Mouse (Mus musculus): ENCODE measurements around the gene Treml2. TPM values are rescaled to one million over a fixed set of nuclear protein-coding genes. Genes with fewer than 3 reads are reported as not detected.

Treml2 gene
- 0.48 and 0.56 TPM in 2 replicates for polyA plus RNA-seq (2012; ENCODE audit: insufficient read depth, insufficient read length, missing spikeins)

- Histone ChIP-seq H3K4me1 (ENCODE audit: control insufficient read depth, insufficient read depth, low read length) (peaks cover 18% of the 10 kb centered on the region), H3K27ac (ENCODE audit: insufficient read depth, low read depth, low read length) (no peak within 1 kb of the TSS), H3K4me3 (ENCODE audit: insufficient read depth, low read length) (no peak within 1 kb of the TSS)
- TF ChIP-seq POLR2A (IDR thresholded peaks at IDR 0.05; ENCODE audit: borderline replicate concordance, low read depth, low read length) (no peak), CTCF (IDR thresholded peaks at IDR 0.05; ENCODE audit: low read depth, low read length) (no peak)
These were observed at the start of gene Treml2 for GRCm38 (mm10) chr17:48299203-48299602. Treml2 (plus strand) TSS chr17:48299498.

GRCm38 (mm10) chr17:48249501-48249900, 49.8 kb upstream of the Treml2 start:
- Histone ChIP-seq H3K27ac (ENCODE audit: insufficient read depth, low read depth, low read length) (no peak overlapping the region), H3K4me3 (ENCODE audit: insufficient read depth, low read length) (no peak overlapping the region), H3K4me1 (ENCODE audit: control insufficient read depth, insufficient read depth, low read length) (peaks cover 20% of the 10 kb centered on the region)
- TF ChIP-seq CTCF (IDR thresholded peaks at IDR 0.05; ENCODE audit: low read depth, low read length) (no peak), POLR2A (IDR thresholded peaks at IDR 0.05; ENCODE audit: borderline replicate concordance, low read depth, low read length) (no peak)

- H3K4me1 ChIP-seq (ENCODE audit: control insufficient read depth, insufficient read depth, low read length) = peaks cover 19% of the 10 kb centered on the region
- TF ChIP-seq POLR2A (IDR thresholded peaks at IDR 0.05; ENCODE audit: borderline replicate concordance, low read depth, low read length) = no peak
- TF ChIP-seq CTCF (IDR thresholded peaks at IDR 0.05; ENCODE audit: low read depth, low read length) = no peak
- H3K4me3 ChIP-seq (ENCODE audit: insufficient read depth, low read length) = no peak overlapping the region
- no peak overlapping the region for H3K27ac ChIP-seq (ENCODE audit: insufficient read depth, low read depth, low read length)
These were observed 48.7 kb upstream of the Treml2 start for GRCm38 (mm10) chr17:48250631-48251030.

- no peak for TF ChIP-seq POLR2A (IDR thresholded peaks at IDR 0.05; ENCODE audit: borderline replicate concordance, low read depth, low read length)
- no peak for TF ChIP-seq CTCF (IDR thresholded peaks at IDR 0.05; ENCODE audit: low read depth, low read length)
- peaks cover 4% of the 10 kb centered on the region for H3K4me1 ChIP-seq (ENCODE audit: control insufficient read depth, insufficient read depth, low read length)
- H3K27ac ChIP-seq (ENCODE audit: insufficient read depth, low read depth, low read length) = no peak overlapping the region
These were observed 42.7 kb upstream of the Treml2 start for GRCm38 (mm10) chr17:48256575-48256974.

GRCm38 (mm10) chr17:48261868-48262267, 37.4 kb upstream of the Treml2 start:
- Histone ChIP-seq H3K4me3 (ENCODE audit: insufficient read depth, low read length) (no peak overlapping the region), H3K4me1 (ENCODE audit: control insufficient read depth, insufficient read depth, low read length) (peaks cover 32% of the 10 kb centered on the region), H3K27ac (ENCODE audit: insufficient read depth, low read depth, low read length) (peak overlapping the region; percentile 14; the same call in 1 of the 2 replicates)
- TF ChIP-seq CTCF (IDR thresholded peaks at IDR 0.05; ENCODE audit: low read depth, low read length) (no peak), POLR2A (IDR thresholded peaks at IDR 0.05; ENCODE audit: borderline replicate concordance, low read depth, low read length) (no peak)

More at GRCm38 (mm10) chr17:48256575-48256974, 42.7 kb upstream of the Treml2 start:
- no peak overlapping the region for H3K4me3 ChIP-seq (ENCODE audit: insufficient read depth, low read length)

- Histone ChIP-seq H3K4me1 (ENCODE audit: control insufficient read depth, insufficient read depth, low read length) (peaks cover 32% of the 10 kb centered on the region), H3K4me3 (ENCODE audit: insufficient read depth, low read length) (no peak within 1 kb of the TSS), H3K27ac (ENCODE audit: insufficient read depth, low read depth, low read length) (no peak within 1 kb of the TSS)
- TF ChIP-seq CTCF (IDR thresholded peaks at IDR 0.05; ENCODE audit: low read depth, low read length) = no peak
- no peak for TF ChIP-seq POLR2A (IDR thresholded peaks at IDR 0.05; ENCODE audit: borderline replicate concordance, low read depth, low read length)
These were observed 35.4 kb upstream of the Treml2 start, which contains the start of gene Treml4 for GRCm38 (mm10) chr17:48263741-48264362. Treml4 (plus strand) TSS chr17:48264295.

GRCm38 (mm10) chr17:48264662-48265061, 34.6 kb upstream of the Treml2 start:
- Histone ChIP-seq H3K27ac (ENCODE audit: insufficient read depth, low read depth, low read length) (no peak overlapping the region), H3K4me1 (ENCODE audit: control insufficient read depth, insufficient read depth, low read length) (peaks cover 34% of the 10 kb centered on the region), H3K4me3 (ENCODE audit: insufficient read depth, low read length) (no peak overlapping the region)
- TF ChIP-seq CTCF (IDR thresholded peaks at IDR 0.05; ENCODE audit: low read depth, low read length) (no peak), POLR2A (IDR thresholded peaks at IDR 0.05; ENCODE audit: borderline replicate concordance, low read depth, low read length) (no peak)

- Histone ChIP-seq H3K4me1 (ENCODE audit: control insufficient read depth, insufficient read depth, low read length) (peaks cover 40% of the 10 kb centered on the region), H3K4me3 (ENCODE audit: insufficient read depth, low read length) (no peak overlapping the region), H3K27ac (ENCODE audit: insufficient read depth, low read depth, low read length) (no peak overlapping the region)
- TF ChIP-seq POLR2A (IDR thresholded peaks at IDR 0.05; ENCODE audit: borderline replicate concordance, low read depth, low read length) (no peak), CTCF (IDR thresholded peaks at IDR 0.05; ENCODE audit: low read depth, low read length) (no peak)
These were observed 33.2 kb upstream of the Treml2 start for GRCm38 (mm10) chr17:48266138-48266537.

- TF ChIP-seq POLR2A (IDR thresholded peaks at IDR 0.05; ENCODE audit: borderline replicate concordance, low read depth, low read length) (no peak), CTCF (IDR thresholded peaks at IDR 0.05; ENCODE audit: low read depth, low read length) (no peak)
- no peak overlapping the region for H3K4me3 ChIP-seq (ENCODE audit: insufficient read depth, low read length)
- H3K4me1 ChIP-seq (ENCODE audit: control insufficient read depth, insufficient read depth, low read length) = peaks cover 35% of the 10 kb centered on the region
- no peak overlapping the region for H3K27ac ChIP-seq (ENCODE audit: insufficient read depth, low read depth, low read length)
These were observed 32.5 kb upstream of the Treml2 start for GRCm38 (mm10) chr17:48266610-48267304.

- Histone ChIP-seq H3K4me3 (ENCODE audit: insufficient read depth, low read length) (no peak overlapping the region), H3K4me1 (ENCODE audit: control insufficient read depth, insufficient read depth, low read length) (peaks cover 29% of the 10 kb centered on the region), H3K27ac (ENCODE audit: insufficient read depth, low read depth, low read length) (no peak overlapping the region)
- TF ChIP-seq POLR2A (IDR thresholded peaks at IDR 0.05; ENCODE audit: borderline replicate concordance, low read depth, low read length) (no peak), CTCF (IDR thresholded peaks at IDR 0.05; ENCODE audit: low read depth, low read length) (no peak)
These were observed 31.7 kb upstream of the Treml2 start for GRCm38 (mm10) chr17:48267591-48267990.
